Mouse (Mus musculus) stomach, postnatal 0 days (tissue): ENCODE data around the gene Gm9745.
"Not testable (repeated sequence)": the region's sequence is repeated elsewhere in the genome, so short reads cannot be mapped to it uniquely, and the experiment has no call there.

Source experiments
- CTCF ChIP-seq: IDR thresholded peaks from 2 replicates; pipeline ENCODE4 v1.5.1; 2016; ENCODE audit warnings: antibody characterized with exemption, low read depth, mild to moderate bottlenecking, moderate library complexity
- EP300 ChIP-seq: optimal IDR thresholded peaks from 2 replicates; pipeline ENCODE3; 2016; ENCODE audit warnings: antibody characterized with exemption

DNA sequence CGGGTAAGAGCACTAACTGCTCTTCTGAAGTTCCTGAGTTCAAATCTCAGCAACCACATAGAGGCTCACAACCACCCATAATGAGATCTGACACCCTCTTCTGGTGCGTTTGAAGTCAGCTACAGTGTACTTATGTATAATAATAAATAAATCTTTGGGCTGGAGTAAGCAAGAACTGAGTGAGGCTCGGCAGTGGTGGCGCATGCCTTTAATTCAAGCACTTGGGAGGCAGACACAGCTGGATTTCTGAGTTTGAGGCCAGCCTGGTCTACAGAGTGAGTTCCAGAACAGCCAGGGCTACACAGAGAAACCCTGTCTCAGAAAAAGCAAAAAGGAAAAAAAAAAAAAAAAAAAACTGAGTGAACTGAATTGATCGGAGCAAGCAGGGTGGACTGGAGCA is 49.2 kb upstream of the Gm9745 start:
- TF ChIP-seq CTCF, EP300: not testable (repeated sequence)
